Mouse (Mus musculus) forebrain, postnatal 0 days (tissue): ENCODE measurements at regions not wholly inside any gene's neighbourhood (a gene's known extent, or its start where the extent isn't known, plus 50 kb on each side); places are given as distances from the start of the nearest gene placed in this dataset.

ENCODE experiments used
- ATAC-seq: fragments of 200-750 bp; cut with Nextera tagmentation; 2 replicates; pipeline ENCODE4 v1.8.0; 2017; ENCODE audit warnings: mild to moderate bottlenecking, moderate library complexity
- DNase-seq: peaks from one replicate; pipeline ENCODE4 v3.0.0-alpha.2; 2015
- H3K27ac ChIP-seq: fragments of 300-500 bp; sonication (generic); 2 replicates; pipeline ENCODE4 v1.5.1; 2014; ENCODE audit warnings: low read depth, mild to moderate bottlenecking, antibody characterized with exemption, low read length, moderate library complexity, mixed read lengths
- H3K27me3 ChIP-seq: fragments of 300-500 bp; sonication (generic); 2 replicates; pipeline ENCODE4 v1.6.1; 2014; ENCODE audit warnings: mild to moderate bottlenecking, low read length, mixed read lengths; ENCODE audit not compliant: insufficient read depth
- H3K36me3 ChIP-seq: fragments of 300-500 bp; sonication (generic); 2 replicates; pipeline ENCODE4 v1.6.1; 2014; ENCODE audit warnings: mild to moderate bottlenecking, moderate library complexity; ENCODE audit not compliant: insufficient read depth
- H3K4me1 ChIP-seq: fragments of 300-500 bp; sonication (generic); 2 replicates; pipeline ENCODE4 v1.6.1; 2014; ENCODE audit warnings: antibody characterized with exemption; ENCODE audit not compliant: insufficient read depth
- H3K4me2 ChIP-seq: fragments of 300-500 bp; sonication (generic); 2 replicates; pipeline ENCODE4 v1.6.1; 2014; ENCODE audit warnings: low read depth, mild to moderate bottlenecking, moderate library complexity
- H3K4me3 ChIP-seq: fragments of 300-500 bp; sonication (generic); 2 replicates; pipeline ENCODE4 v1.5.1; 2014; ENCODE audit warnings: low read depth, low read length, mixed read lengths
- H3K9ac ChIP-seq: fragments of 300-500 bp; sonication (generic); 2 replicates; pipeline ENCODE4 v1.6.1; 2014; ENCODE audit warnings: mild to moderate bottlenecking
- H3K9me3 ChIP-seq: fragments of 300-500 bp; sonication (generic); 2 replicates; pipeline ENCODE4 v1.6.1; 2016; ENCODE audit warnings: low read length
- CTCF ChIP-seq: sonication (generic); IDR thresholded peaks from 2 replicates; pipeline ENCODE4 v1.5.1; 2016; ENCODE audit warnings: antibody characterized with exemption, control low read depth, low read depth
- WGBS: fragments of 180-500 bp; shearing (Covaris S2); extraction: QIAGEN DNeasy Blood & Tissue Kit; methylation state at CpG from one replicate; pipeline ENCODE4 v1.1.7; 2014; 5-methylcytosine and 5-hydroxymethylcytosine counted together

GRCm38 (mm10) chr6:91631261-91631660 lies 52.6 kb upstream of the Slc6a6 start:
- no peak for ATAC-seq
- Histone ChIP-seq H3K4me2 (no peak overlapping the region), H3K27ac (no peak overlapping the region), H3K9me3 (no peaks in the 10 kb centered on the region), H3K9ac (no peak overlapping the region), H3K27me3 (no peaks in the 10 kb centered on the region), H3K36me3 (no peaks in the 10 kb centered on the region), H3K4me1 (no peaks in the 10 kb centered on the region), H3K4me3 (no peak overlapping the region)
- TF ChIP-seq CTCF, result no peak
- no peak for DNase-seq
- 78% methylated on average over 6 of the region's 6 CpGs for WGBS
